Mouse (Mus musculus): ENCODE results near the gene Rab3il1.
A peak's percentile ranks its signal among the peaks of the same experiment; 100 is the strongest.

Rab3il1 gene

DNA sequence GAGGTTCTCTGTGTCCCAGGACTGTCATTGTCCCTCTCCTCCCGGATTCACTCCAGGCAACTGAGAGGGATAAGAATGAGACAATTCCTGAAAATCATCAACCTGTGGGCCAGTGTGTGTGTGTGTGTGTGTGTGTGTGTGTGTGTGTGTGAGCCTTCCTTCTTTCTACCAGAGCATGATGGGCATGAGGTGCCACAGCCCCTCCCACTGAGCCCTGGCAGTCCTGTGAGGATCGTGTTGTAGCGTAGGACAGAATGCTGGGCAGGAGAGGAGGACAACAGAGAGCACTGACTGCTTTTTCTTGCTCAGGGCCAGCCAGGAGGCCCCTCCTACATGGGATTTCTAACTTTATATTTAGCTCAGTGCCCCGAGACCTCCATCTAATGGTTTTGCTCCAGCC, 41.3 kb downstream of the Rab3il1 start:
- DNase-seq, result no peak

DNA sequence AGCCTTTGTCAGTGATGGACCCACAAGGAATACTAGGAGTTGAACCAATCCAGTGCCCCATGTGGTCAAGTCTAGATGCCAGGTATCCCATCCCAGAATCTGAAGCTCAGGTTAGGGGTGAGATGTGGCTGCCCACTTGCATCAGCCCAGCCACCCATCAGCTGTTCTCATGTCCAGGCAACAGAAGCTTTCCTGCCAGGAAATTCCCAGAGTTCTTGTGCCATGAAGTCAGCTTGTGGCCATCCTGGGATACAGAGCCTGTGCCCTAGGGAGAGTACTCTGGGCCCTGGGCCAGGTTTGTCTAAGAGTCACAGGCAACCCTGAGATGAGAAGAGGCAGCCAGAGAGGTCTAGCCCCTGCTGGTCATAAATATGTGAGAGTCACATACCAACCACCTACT, 42.2 kb downstream of the Rab3il1 start:
- no peak for DNase-seq

DNA sequence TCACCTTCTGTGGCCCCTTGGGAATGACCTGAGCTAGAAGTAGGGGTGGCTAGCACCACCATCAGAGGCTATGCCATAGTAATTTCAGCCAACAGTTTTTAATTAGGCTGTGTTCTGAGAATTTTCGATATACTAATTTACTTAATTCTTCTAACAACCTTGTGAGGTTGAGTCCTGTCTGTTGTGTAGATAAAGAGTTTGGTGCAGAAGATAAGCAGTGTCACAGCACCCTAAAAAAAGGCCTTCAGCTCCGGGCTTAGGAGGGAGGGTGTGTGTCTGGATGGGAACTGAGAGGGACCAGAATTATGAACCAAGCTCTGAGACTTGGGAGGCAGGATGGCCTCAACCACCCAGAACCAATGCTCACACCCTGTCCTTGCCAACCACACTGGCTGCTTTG, 44.2 kb downstream of the Rab3il1 start:
- DNase-seq, result no peak

DNA sequence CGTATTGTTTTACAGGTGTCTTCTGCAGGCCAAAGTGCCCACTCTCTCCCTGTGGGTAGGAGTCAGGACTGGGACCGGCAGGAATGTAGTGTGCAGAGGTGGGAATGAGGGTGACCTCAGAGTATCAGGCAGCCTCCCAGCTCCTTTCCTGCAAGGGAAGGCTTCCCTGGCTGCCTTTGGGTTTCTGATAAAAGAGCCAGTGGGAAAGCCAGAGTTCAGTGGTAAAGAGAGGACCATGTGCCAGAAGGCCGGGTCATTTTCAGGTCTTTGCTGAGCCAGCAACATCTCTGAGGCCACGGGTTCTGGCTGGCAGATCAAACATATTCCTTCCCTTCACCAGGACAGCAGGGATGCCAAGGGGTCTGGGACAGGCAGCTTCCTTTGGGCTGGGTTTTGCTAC, 44.9 kb downstream of the Rab3il1 start:
- DNase-seq, result no peak

DNA sequence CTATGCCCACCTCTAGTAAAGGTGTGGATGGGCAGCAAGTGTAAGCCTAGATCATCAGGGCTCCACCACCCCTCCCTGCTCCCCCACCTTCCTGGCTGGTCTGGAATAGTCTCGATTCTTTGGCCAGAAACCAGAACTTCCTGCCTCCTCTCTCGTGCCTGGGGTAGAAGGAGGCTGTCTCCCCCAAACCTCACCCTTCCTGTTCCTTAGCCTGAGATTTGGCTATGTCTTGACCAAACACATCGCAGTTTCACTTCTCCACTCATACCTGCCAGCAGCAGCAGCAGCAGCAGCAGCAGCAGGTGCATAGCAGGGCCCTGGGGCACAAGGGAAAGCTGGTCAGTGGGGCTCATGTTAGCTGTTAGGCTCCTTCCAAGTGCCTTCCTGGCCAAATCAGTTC, 45.5 kb downstream of the Rab3il1 start:
- DNase-seq, result no peak

DNA sequence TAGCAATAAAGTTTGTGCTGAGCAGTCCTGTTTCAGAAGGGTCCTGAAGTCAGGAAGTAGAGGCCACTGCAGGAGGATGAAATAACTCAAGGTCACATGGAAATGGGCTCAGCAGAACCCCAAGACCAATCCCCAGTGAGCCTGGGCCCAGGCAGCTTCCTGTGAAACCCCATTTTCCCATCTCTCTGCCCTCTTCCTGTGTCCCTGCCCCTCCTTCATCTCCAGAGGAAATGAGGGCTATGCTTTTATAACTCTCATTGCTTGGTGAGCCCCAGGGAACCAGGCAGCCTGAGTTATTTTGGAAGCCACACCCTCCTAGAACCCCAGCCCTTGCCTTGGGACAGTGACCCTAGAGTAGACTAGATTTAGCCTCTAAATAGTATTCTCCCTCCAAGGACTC, 48.1 kb downstream of the Rab3il1 start:
- DNase-seq, result no peak

DNA sequence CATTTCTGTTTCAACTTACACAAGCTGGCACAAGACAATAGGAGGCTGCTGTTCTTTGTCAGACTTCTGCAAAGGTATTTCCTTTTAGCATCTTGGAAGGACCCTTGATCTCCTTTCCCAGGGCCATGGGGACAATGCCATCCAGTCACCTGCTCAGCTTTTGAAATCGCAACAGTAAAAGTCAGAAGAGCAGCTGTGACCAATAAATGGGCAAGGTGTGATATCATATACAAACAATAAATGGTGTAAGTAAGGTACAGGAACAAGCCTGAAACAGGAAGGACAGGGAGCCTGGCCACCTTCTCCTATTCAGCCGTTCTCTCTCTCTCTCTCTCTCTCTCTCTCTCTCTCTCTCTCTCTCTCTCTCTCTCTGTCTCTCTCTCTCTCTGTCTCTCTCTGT, 49.0 kb downstream of the Rab3il1 start:
- no peak for DNase-seq

DNA sequence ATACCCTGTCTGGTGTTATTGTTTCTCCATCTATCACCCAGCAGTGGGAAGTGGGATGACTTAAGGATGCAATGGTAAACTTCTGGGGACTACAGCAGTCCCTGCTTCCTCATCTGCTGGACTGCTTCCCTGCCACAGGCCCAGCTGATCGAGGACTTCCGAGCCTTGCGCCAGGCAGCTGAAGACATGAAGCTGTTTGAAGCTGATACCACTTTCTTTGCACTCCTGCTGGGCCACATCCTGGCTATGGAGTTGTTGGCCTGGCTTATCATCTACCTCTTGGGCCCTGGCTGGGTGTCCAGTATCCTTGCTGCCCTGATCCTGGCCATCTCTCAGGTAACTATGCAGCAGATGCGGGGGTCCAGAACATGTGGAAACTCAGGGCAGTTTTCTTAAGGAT, 51.2 kb downstream of the Rab3il1 start:
- no peak for DNase-seq

DNA sequence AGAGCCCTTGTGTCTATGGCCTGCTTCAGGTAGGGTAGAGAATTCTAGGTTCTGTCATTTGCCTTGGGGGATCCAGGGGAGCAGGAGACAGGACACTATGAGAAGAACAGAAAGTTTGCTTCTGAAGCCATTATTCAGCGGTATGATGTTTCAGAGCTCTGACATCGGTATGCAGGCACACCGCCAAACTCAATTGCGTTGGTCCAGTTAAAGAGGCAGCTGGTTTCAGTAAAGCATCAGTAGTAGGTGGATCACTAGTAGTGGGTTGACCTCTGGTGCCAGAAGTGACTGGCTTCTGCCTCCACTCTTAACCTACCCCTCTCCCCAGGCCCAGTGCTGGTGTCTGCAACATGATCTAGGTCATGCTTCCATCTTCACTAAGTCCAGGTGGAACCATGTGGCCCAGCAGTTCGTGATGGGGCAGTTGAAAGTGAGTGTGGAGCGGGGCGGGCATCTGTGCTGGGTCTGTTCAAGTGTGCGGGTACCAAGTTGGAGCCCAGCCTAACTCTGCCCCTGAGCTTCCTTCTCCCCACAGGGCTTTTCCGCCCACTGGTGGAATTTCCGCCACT, 52.3 kb downstream of the Rab3il1 start:
- DNase-seq, result no peak

DNA sequence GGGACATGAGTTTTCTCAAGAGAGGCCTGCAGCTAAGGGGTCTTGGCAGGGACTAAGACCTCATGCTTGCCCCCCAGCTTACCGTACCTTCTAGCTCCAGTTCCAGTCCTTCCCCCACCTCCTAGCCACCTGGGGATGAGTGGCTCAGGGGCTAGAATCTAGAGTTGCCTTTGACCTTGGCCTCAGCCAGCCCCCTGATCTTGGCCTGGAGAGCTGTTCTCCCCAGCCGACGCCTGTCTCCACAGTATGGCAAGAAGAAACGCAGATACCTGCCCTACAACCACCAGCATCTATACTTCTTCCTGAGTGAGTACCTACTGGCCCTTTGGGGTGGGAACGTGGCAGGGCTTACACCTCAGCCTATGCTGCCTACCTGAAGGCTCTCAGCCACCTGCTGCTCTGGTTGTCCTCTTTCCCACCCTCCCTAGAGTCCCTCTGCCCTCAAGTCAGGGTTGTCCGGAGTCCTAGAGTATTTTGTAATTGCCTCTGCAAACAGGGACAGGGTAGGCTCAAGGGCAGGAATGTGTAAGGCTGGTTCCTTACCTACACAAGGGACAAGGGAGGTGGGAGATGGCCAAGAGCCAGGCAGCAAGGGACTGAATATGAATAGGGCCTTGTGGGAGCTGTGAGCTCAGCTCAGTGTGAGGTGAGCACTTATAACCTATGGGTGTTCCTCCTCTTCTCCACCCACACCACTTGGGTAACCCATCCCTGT, 53.0 kb downstream of the Rab3il1 start:
- no peak for DNase-seq

DNA sequence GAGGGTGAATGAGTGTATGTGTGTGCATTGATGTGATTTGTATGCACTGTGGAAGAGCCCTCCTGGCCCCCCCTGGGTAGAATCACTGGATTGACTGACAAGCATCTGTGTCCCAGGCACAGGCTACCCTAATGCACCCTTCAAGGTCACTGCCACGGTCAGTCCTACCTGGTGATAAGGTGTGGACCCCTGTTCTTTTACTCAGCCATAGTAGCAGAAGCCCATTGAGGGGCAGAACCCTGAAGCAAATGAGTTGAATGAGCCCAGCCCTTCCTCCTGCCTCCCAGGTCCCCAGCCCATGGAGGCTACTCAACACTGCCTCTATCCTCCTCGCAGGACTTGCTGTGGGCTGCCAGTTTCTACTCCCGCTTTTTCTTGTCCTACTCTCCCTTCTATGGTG, 53.8 kb downstream of the Rab3il1 start:
- DNase-seq, result no peak

DNA sequence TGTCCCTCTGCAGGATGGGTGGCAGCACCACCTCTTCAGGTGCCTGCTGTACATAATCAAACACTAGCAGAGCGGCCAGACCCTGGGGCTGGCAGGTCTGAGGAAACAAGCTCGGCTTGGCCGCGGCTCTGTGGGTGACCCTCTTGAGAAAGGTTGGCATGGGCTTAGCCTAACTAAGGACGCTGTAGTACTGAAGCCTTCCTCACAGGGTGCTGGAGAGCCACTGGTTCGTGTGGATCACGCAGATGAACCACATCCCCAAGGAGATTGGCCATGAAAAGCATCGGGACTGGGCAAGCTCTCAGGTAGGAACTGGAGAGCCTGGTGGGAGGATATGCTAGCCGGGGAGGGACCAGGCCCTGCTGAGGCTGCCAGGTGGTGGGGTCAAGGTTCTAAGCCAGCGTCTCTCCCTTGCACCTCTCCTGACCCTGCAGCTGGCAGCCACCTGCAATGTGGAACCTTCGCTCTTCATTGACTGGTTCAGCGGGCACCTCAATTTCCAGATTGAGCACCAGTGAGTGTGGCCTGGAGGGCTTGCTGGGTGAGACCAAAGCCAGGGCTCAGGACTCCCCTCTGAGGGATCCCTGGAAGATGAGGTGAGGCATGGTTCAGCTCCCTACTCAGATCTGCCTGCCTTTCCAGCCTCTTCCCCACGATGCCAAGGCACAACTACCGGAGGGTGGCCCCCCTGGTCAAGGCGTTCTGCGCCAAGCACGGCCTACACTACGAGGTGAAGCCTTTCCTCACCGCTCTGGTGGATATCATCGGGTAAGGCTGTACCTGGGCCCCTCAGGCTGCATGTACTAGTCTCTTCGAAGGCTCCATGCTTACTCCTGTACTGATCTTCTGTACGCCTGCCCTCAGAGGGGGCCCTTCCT, 54.6 kb downstream of the Rab3il1 start:
- no peak for DNase-seq

DNA sequence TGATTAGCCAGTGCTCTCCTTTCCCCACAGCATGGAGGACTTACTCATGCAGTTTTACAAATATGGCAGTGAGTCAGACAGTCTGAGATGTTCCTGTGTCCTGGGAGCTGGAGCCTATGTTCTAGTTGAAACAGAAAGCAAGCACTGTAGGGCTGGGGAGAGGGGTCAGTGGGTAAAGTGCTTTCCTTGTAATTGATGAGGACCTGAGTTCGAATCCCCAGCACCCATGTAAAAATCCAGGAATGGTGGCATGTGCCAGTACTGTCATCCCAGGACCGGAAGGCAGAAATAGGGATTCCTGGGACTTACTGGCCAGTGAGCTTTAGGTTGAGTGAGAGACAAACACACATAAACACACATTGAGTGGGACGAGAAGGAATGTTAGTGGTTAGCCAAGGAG, 55.2 kb downstream of the Rab3il1 start:
- no peak for DNase-seq

DNA sequence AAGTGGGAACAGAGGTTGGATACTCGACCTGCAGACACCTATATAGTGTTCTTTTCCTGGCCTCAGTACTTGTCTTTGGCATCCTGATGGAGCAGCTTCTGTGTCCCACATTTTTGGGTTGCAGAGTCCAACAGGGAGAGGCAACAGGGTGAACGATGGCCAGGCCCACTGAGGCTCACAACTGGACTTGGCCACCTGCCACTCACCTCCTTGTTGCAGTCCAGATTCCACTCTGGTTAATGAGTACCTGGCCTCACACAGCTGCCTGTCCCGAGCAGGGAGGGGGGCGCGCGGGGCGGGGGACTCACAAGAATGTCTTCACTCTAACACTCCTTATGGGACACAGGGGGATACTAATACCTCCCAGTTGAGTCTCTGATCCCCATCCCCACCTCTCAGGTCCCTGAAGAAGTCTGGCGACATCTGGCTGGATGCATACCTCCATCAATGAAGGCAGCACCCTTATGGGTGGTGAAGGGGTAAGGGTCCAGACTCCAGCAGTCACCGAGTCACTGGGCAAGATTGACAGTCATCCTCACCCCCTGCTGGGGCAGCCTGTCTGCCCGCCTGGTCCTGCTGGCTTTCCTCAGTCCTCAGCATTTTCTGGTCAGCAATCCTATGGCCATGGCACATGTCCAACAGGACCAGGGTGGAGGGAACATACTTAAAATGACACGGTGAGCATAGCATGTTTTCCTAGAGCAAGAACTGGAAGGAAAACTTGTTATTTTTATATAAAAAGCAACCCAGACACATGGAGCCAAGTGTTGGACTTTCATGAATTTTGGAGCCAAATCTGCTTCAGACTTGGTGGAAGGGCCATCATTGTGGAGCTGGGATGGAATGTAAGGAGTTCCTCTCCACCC, 56.2 kb downstream of the Rab3il1 start:
- peak; percentile 63 for DNase-seq

DNA sequence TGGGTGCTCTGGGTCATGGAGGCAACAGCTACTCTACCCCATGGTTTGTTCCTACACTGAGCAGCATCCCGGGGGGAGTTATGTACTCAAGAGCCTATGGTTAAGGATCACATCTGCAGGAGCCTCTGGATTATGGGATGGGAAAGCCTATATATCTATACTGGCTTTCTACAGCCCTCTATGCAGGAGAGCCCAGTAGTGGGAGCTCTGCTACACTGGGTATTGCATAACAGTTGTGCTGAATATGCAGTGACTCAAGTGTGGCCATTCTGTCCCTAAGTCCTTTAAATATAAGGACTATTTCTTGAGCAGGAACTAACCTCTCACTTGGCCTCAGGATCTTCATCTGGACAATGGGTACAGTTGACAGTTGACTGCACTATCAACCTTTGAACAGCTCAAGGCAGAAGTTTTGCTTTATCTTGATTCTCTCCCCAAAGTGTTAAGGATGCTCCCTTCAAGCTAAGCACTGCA, 56.9 kb downstream of the Rab3il1 start:
- no peak for DNase-seq

DNA sequence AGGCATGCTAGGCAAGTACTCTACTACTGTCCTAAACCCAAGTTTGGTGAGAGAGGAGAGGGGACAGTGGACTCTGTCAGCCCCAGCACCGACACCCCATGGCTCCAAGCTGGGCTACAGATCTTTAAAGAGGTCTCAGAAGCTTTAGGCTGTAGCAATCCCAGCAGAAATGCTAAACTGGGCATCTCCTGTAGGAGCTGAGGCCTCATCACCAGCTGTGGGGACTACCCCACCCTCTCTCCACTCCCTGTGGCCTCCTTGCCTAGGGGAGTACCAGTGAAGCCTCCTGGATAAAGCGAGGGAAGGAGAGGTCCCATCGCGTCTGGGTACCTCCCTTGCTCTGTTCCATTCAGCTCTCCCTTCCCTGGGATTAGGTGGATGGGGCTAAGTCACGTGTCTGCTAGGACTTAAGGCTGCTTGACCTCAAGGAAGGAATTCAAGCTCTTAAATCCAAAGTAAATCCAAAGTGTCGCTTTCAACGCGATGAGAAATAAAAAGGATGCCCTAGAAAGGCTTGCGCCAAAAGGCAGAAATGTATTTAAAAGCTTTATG, 57.5 kb downstream of the Rab3il1 start:
- no peak for DNase-seq

DNA sequence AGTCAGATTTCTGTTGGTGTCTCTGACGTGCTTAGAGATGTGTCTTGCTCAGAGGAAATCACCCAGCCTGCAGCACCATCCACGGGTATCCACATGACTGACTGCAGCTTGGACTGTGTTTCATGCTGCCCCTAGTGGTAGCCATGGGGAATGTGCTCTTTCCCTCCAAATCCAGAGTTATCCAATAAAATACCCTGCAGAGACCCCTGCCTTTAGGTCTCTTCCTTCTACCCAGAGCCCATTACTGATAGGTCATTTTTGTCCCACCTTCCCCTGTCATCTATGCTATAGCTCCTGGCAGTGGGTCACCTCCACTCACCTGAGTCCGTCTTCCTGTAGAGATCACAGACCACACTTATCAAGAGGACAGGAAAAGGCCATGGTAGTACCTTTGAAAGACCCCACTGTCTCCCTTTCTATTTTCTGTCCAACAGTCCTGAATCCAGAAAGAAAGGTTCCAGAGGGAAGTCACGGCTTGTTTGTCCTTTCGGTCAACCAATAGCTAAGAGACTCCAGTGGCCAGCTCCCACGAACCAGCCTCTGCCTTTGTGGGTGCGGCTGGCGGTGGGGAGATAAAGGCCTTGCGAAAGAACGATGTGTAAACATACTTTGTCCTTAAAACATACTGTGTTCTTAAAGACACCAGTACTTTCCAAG, 58.6 kb downstream of the Rab3il1 start:
- peak; percentile 80 for DNase-seq

DNA sequence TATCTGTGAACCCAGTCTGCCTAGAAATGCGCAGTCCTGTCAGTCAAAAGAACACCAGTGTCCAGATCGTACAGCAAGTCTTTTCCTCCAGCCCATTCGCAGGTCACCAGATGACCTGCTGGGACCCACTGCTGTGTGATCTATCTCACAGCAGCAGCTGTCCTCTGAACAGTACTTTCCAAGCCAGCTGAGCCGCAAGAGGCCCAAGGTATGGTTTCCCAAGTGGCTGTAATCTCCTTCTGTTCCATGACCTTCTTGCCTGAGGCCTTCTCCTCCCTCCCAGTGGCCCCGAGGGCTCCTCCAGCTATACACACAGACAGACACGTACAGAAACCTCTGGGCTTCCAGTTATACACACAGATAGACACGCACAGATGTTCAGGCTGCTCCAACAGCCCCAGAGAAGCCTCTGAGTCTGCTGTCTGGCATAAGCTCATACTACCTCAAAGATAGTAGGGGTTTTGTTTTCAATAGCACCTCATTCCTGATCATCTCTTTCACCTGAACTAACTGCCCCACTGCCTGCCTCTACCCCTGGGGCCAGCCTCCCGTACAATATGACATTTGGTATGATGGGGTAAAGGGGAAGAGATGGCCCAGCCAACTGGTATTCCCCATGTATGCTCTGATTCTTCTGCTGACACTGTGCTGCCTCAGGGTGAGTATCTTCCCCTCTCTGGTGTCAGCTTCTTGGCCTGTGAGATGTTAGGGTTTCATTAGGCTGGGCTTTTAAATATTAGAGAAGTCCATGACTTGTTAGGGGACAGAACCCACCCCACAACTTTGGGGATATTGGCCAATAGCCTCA, 59.5 kb downstream of the Rab3il1 start:
- DNase-seq, result peak; percentile 36

DNA sequence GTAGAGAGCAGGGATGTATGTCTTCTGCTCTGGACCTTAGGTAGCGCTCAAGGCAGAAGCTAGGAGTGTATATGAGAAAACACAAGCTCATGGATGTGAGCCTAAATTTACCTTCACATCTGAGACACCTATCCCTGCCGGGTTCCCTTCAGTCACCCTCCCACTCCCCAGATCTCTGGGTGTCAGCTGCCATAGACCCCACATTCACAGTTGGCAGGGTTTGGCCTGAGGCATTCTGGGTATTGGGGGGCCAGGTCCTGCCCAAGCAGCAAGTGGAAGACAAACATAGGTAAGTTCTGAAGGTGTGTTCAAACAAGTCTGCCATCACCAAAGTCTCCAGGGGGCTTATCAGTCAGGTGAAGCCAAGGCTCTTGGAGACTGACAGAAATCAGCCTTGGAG, 60.2 kb downstream of the Rab3il1 start:
- DNase-seq, result no peak

DNA sequence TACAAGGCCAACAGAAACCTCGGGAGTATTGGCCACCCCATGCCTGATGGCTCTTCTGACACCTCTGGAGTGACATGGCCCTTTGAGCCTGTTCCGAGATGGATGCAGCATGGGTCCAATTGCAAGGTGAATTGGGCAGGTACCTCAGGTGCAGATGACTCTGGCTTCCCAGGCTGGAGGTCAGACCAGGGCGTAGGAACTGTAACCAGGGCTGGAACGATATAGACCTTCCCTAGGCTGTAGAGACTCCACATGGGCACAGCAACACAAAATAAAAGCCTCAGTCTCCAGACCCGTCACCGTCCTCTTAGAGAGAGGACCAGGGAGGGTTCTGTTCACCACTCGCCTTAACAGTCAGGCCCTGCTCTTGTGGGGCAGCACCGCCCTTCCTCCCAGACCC, 60.8 kb downstream of the Rab3il1 start:
- DNase-seq, result no peak

DNA sequence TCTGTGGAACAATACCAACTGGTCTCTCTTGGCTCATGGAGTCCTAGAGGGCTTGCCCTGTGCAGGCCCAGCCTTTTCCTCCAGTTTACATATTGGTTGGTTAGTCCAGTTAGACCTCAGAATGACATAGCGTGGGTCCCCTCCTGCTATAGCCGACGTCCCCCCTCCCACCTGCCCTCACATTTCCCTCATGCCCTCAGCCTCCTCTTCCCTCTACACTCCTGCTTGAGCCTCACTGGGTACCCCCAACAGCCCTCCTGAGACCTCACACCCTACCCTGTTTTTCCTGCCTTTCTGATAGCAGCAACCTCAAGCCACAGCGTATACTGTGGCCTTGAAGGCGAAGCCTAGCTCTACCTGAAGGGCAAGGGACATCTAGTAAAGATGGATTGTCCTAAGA, 61.4 kb downstream of the Rab3il1 start:
- DNase-seq, result no peak

Measured in liver (tissue).